Mouse (Mus musculus) activated CD4-positive, CD25-positive, alpha-beta regulatory T cell (primary cell): ENCODE measurements around the gene Ccdc61. TPM values are rescaled to one million over a fixed set of nuclear protein-coding genes. Genes with fewer than 3 reads are reported as not detected.

Experiments used
- polyA plus RNA-seq, 2 experiments: library from polyadenylated mRNA; unstranded; fragments of 100-300 nt; shearing (Covaris generic); gene quantifications; one replicate each; pipeline ENCODE4 v1.2.1; 2017

Gene Ccdc61
- polyA plus RNA-seq = 10 to 100 TPM; 29.2 to 30.6 TPM

GRCm38 (mm10) chr7:18910241-18910831 lies at the start of gene Ccdc61:
Gene Ccdc61, minus strand, starts transcription at chr7:18910415.

GRCm38 (mm10) chr7:18925162-18925938 lies 15.1 kb upstream of the Ccdc61 start, which contains the start of gene Nova2:
Gene Nova2, plus strand, starts transcription at chr7:18925888.

GRCm38 (mm10) chr7:18871031-18871430 lies 39.2 kb downstream of the Ccdc61 start, which contains the start of gene Pglyrp1:
Gene Pglyrp1, plus strand, starts transcription at chr7:18871331.

Other genes with a start within 250 kb of the Ccdc61 start
- not detected for gene Psg20, start 224.2 kb downstream of the Ccdc61 start, polyA plus RNA-seq
- gene Psg22, start 192.3 kb downstream of the Ccdc61 start, polyA plus RNA-seq = not detected
- not detected for gene Psg19, start 111.9 kb downstream of the Ccdc61 start, polyA plus RNA-seq
- gene Psg17, start 88.8 kb downstream of the Ccdc61 start, polyA plus RNA-seq = not detected
- gene Mill2, start 70.4 kb downstream of the Ccdc61 start, polyA plus RNA-seq = under 1 TPM in 1 of 2 experiments, not detected in 1; 0.77 TPM
- gene Pglyrp1, start 39.1 kb downstream of the Ccdc61 start, polyA plus RNA-seq = 100 to 1,000 TPM; 131 to 365 TPM
- under 1 TPM in 1 of 2 experiments, not detected in 1; 0.05 TPM for gene Nova2, start 15.5 kb upstream of the Ccdc61 start, polyA plus RNA-seq
- under 1 TPM in 1 of 2 experiments, not detected in 1; 0.23 TPM for gene Nanos2, start 77.0 kb upstream of the Ccdc61 start, polyA plus RNA-seq
- gene Mypop, start 80.8 kb upstream of the Ccdc61 start, polyA plus RNA-seq = 1 to 10 TPM; 5.2 to 9.4 TPM
- 10 to 100 TPM; 36.4 to 40.1 TPM for gene Irf2bp1, start 93.6 kb upstream of the Ccdc61 start, polyA plus RNA-seq
- not detected for gene Foxa3, start 113.1 kb upstream of the Ccdc61 start, polyA plus RNA-seq
- 10 to 100 TPM; 18.4 to 25.8 TPM for gene Sympk, start 114.0 kb upstream of the Ccdc61 start, polyA plus RNA-seq
- not detected for gene Rsph6a, start 144.3 kb upstream of the Ccdc61 start, polyA plus RNA-seq
- gene Dmwd, start 165.8 kb upstream of the Ccdc61 start, polyA plus RNA-seq = 1 to 10 TPM in 1 of 2 experiments, under 1 TPM in 1; 0.13 to 1.2 TPM
- under 1 TPM in 1 of 2 experiments, not detected in 1; 0.23 TPM for gene Dmpk, start 173.4 kb upstream of the Ccdc61 start, polyA plus RNA-seq
- under 1 TPM in 1 of 2 experiments, not detected in 1; 0.61 TPM for gene Six5, start 184.2 kb upstream of the Ccdc61 start, polyA plus RNA-seq
- gene Gm4969, start 208.0 kb upstream of the Ccdc61 start, polyA plus RNA-seq = not detected
- gene Fbxo46, start 209.4 kb upstream of the Ccdc61 start, polyA plus RNA-seq = 10 to 100 TPM in 1 of 2 experiments, 1 to 10 TPM in 1; 9.4 to 18.5 TPM
- gene Qpctl, start 238.9 kb upstream of the Ccdc61 start, polyA plus RNA-seq = 10 to 100 TPM in 1 of 2 experiments, 1 to 10 TPM in 1; 9.8 to 10.7 TPM
- 10 to 100 TPM; 43.7 to 53.5 TPM for gene Snrpd2, start 239.3 kb upstream of the Ccdc61 start, polyA plus RNA-seq